Mouse (Mus musculus) G1E (cell line): ENCODE results near the gene Pih1d3. TPM values are rescaled to one million over a fixed set of nuclear protein-coding genes. Genes with fewer than 3 reads are reported as not detected.

Source experiments
- ATAC-seq: 2 replicates; pipeline ENCODE4 v1.8.0; 2016; ENCODE audit warnings: mild to moderate bottlenecking; ENCODE audit not compliant: insufficient number of reproducible peaks, poor library complexity, low FRiP score, severe bottlenecking; ENCODE audit errors: extremely low read depth
- DNase-seq: peaks from one replicate; pipeline ENCODE4 v3.0.0; 2012; ENCODE audit warnings: low spot score
- H3K27me3 ChIP-seq: 2 replicates; pipeline ENCODE4 v1.6.1; 2012; ENCODE audit warnings: mild to moderate bottlenecking, low read length, inconsistent platforms; ENCODE audit not compliant: insufficient read depth
- H3K36me3 ChIP-seq: replicated peaks from 2 replicates; pipeline ENCODE3; 2012; ENCODE audit warnings: mild to moderate bottlenecking, inconsistent platforms
- H3K4me1 ChIP-seq: 2 replicates; pipeline ENCODE4 v1.6.1; 2012; ENCODE audit warnings: low read depth, low read length, inconsistent platforms, mixed read lengths; ENCODE audit not compliant: insufficient read depth
- H3K4me3 ChIP-seq: 2 replicates; pipeline ENCODE4 v1.5.1; 2012; ENCODE audit warnings: low read depth, mild to moderate bottlenecking, inconsistent platforms, low read length, moderate library complexity, mixed read lengths
- H3K9me3 ChIP-seq: replicated peaks from 2 replicates; pipeline ENCODE4 v1.6.1; 2012; ENCODE audit warnings: inconsistent platforms
- CTCF ChIP-seq: IDR thresholded peaks from 2 replicates; pipeline ENCODE4 v1.5.1; 2012; ENCODE audit warnings: low read depth, low read length, inconsistent platforms, mixed read lengths
- GATA1 ChIP-seq: IDR thresholded peaks from 2 replicates; pipeline ENCODE4 v1.6.1; 2012; ENCODE audit warnings: borderline replicate concordance, low read length, inconsistent platforms, mixed read lengths
- GATA2 ChIP-seq: IDR thresholded peaks from 2 replicates; pipeline ENCODE4 v1.6.1; 2012; ENCODE audit warnings: low read depth, low read length, inconsistent platforms, borderline replicate concordance
- POLR2AphosphoS5 ChIP-seq: IDR thresholded peaks from 2 replicates; pipeline ENCODE4 v1.6.1; 2012; ENCODE audit warnings: low read depth, low read length, inconsistent platforms; ENCODE audit not compliant: insufficient replicate concordance
- TAL1 ChIP-seq: conservative IDR thresholded peaks from 2 replicates; pipeline ENCODE4 v1.6.1; 2012; ENCODE audit warnings: low read depth, low read length, inconsistent platforms, mixed read lengths
- polyA plus RNA-seq: library from polyadenylated mRNA; stranded (reverse); fragments of >175 nt; gene quantifications from 2 replicates; pipeline ENCODE4 v1.2.3, GENCODE M21; 2012
- total RNA-seq, 2 experiments: library from RNA; stranded (forward) in 1 of 2; stranded (reverse) in 1 of 2; fragments of 200-1000 nt in 1 of 2; fragments of >200 nt in 1 of 2; fragmentation: Nextera tagmentation in 1 of 2; gene quantifications; 2 replicates each; pipeline ENCODE4 v1.2.3; 2014 to 2017

Pih1d3 gene
- total RNA-seq (2014; fragmentation: Nextera tagmentation) (not detected in 2 replicates), total RNA-seq (2017) (0.22 TPM in 1 of 2 replicates, not detected in the other), polyA plus RNA-seq (not detected in 2 replicates)

DNA sequence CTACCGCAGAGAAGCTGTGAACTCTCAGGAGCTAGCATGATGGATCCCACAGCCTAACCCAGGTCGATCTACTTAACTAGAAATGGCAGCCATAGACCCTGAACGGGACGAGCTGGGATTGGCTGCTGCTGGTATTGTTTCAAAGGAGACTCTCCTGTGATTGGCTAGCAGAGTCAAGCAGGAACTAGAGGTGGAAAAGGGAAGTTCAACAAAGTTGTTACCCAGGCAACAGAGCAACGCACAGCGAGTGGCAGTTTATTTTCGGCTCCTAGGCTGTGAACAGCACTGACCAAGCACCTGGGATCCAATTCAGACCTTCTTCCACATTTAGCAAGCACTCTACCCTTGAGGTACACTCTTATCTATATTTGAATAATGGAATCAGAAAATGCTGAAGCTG is at the start of gene Pih1d3, which contains the start of gene 4931428L18Rik:
Gene Pih1d3, plus strand, starts transcription at position 275 of the 400 bp plus-strand sequence.
Gene 4931428L18Rik, minus strand, starts transcription at position 121 of the 400 bp plus-strand sequence.
- no peaks in the 10 kb centered on the region for H3K27me3 ChIP-seq
- TF ChIP-seq TAL1 = no peak
- TF ChIP-seq GATA2 = no peak
- TF ChIP-seq POLR2AphosphoS5 = no peak
- TF ChIP-seq CTCF = no peak
- no peak for TF ChIP-seq GATA1
- no peak for DNase-seq
- H3K4me1 ChIP-seq = no peaks in the 10 kb centered on the region
- no peaks in the 10 kb centered on the region for H3K36me3 ChIP-seq
- H3K4me3 ChIP-seq = no peak within 1 kb of the TSS
- H3K9me3 ChIP-seq = no peaks in the 10 kb centered on the region
- no peak for ATAC-seq

DNA sequence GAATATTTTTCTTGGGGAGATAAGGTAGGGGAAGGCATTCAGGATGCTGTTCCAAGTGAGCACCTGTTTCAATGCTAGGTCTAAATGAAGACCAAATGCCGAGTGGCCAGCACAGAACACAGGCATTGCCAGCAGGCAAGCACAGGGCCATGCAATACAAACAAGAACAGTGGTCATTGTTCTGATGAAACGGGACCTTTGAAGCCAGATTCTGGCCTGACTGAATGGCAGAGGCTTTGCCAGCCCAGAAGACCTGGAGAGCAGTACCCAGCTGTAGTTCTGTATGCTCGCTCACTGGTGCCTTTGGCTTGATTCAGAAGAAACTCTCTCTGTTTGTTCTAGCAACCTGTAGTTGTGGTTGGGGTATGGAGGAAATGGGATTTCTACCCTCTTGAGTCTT is 47.2 kb upstream of the Pih1d3 start:
- no peak for TF ChIP-seq CTCF
- TF ChIP-seq POLR2AphosphoS5 = no peak
- no peak for TF ChIP-seq GATA2
- TF ChIP-seq TAL1 = no peak
- TF ChIP-seq GATA1 = no peak

DNA sequence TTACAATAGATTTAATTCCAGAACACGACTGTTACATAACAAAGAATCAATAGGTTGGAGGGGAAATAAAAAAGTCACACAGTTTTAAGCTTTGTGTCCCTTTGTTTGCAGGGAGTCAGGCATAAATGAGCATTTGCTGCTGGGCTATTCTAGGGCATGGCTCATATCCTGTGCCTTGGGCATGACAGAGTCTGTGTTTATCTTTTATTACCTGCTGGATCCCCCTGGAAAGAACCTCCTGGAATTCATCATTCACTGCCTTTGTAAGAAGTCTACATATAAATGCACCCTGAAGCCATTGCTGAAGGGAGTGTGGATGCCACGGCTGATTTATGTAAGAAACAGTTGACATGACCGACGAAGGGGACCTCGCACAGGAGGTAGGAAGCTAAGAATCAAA is 46.5 kb upstream of the Pih1d3 start, which contains the start of gene Lgsn:
Gene Lgsn, plus strand, starts transcription at position 301 of the 400 bp plus-strand sequence.
- H3K4me3 ChIP-seq = no peak within 1 kb of the TSS
- H3K9me3 ChIP-seq = no peaks in the 10 kb centered on the region
- H3K4me1 ChIP-seq = no peaks in the 10 kb centered on the region
- H3K36me3 ChIP-seq = no peaks in the 10 kb centered on the region
- no peaks in the 10 kb centered on the region for H3K27me3 ChIP-seq
- DNase-seq (no peak), ATAC-seq (no peak)
- TF ChIP-seq POLR2AphosphoS5 = no peak
- TF ChIP-seq GATA2 = no peak
- TF ChIP-seq GATA1 = no peak

More for the DNA sequence above, 47.2 kb upstream of the Pih1d3 start:
- H3K36me3 ChIP-seq = no peaks in the 10 kb centered on the region
- H3K4me1 ChIP-seq = no peaks in the 10 kb centered on the region
- H3K4me3 ChIP-seq = no peak overlapping the region
- DNase-seq (no peak), ATAC-seq (no peak)
- no peaks in the 10 kb centered on the region for H3K9me3 ChIP-seq
- no peaks in the 10 kb centered on the region for H3K27me3 ChIP-seq

DNA sequence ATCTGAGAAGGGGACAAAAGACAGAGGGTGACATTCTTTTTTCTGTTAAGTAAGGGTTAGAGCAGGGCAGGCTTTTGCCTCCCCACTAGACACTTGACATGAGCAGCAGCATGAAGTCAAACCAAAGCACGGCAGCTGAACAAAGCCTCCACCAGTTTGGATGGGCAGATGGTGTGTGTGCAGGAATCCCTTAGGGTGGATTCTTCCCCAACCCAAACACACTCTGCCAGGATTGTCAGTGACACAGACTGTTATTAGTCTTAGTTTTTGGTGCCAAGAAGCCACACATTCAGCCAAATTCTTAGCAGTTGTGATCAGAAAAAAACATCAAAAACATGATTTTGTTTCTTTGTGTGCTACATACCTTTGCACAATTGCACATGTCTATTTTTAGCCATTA is 44.4 kb upstream of the Pih1d3 start:
- Histone ChIP-seq H3K9me3 (no peaks in the 10 kb centered on the region), H3K4me3 (no peak overlapping the region), H3K36me3 (no peaks in the 10 kb centered on the region), H3K4me1 (no peaks in the 10 kb centered on the region), H3K27me3 (no peaks in the 10 kb centered on the region)
- TF ChIP-seq GATA2 = no peak
- no peak for TF ChIP-seq POLR2AphosphoS5
- no peak for TF ChIP-seq GATA1
- no peak for TF ChIP-seq TAL1
- TF ChIP-seq CTCF = no peak
- ATAC-seq = no peak
- DNase-seq = no peak

DNA sequence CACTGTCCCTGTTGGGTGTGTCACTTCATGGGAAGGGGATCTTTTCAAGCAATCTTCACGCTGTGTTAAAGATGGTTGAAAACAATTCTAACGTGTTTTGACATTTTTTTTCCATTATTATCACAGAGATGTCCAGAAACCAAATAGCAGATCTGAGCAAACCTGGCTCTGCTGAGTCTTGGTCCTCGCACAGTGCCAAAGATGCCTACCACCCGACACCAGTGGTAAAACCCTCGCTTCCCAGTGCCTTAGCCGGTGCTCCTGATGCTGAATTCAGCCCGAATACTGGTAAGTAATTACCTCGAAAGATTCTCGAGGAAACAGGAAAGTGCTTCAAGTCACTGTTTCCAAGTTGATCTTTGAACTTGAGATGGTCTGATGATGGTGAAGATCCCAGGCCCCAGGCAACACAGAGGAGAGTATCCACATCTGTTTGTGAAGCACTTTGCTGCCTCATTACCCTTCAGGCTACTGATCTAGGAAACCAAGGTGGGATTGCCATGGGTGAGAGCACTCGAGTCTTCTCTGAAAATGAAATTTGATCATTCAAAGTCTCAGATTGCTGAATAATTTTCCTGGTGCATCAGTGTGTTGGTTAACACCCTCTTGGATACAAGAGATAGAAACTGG is 32.3 kb upstream of the Pih1d3 start:
- no peaks in the 10 kb centered on the region for H3K36me3 ChIP-seq
- TF ChIP-seq CTCF = no peak
- TF ChIP-seq POLR2AphosphoS5 = no peak
- no peak for TF ChIP-seq TAL1
- TF ChIP-seq GATA2 = no peak
- no peak for TF ChIP-seq GATA1
- H3K9me3 ChIP-seq = no peaks in the 10 kb centered on the region
- no peak overlapping the region for H3K4me3 ChIP-seq
- no peak for DNase-seq
- no peaks in the 10 kb centered on the region for H3K27me3 ChIP-seq
- H3K4me1 ChIP-seq = no peaks in the 10 kb centered on the region
- ATAC-seq = no peak

DNA sequence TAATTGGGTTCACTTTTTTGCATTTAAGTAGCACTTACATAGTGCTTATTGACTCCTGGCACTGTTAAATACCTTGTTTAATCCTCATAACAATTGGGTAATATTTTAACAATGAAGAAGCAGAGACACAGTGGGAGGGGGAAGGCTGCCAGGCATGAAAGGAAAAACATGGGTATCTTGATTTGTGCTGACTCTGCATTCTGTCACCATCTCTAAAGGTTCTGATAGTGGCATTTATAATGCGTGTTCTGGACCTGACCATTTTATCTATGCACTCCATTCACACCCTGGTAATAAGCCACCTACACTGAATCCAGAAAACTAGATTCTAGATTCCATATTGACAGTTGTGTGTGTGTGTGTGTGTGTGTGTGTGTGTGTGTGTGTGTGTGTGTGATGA is 27.0 kb upstream of the Pih1d3 start:
- H3K27me3 ChIP-seq = no peaks in the 10 kb centered on the region
- no peaks in the 10 kb centered on the region for H3K4me1 ChIP-seq
- H3K36me3 ChIP-seq = no peaks in the 10 kb centered on the region
- DNase-seq = no peak
- H3K9me3 ChIP-seq = no peaks in the 10 kb centered on the region
- no peak overlapping the region for H3K4me3 ChIP-seq
- ATAC-seq = no peak
- no peak for TF ChIP-seq POLR2AphosphoS5
- TF ChIP-seq TAL1 = no peak
- TF ChIP-seq GATA1 = no peak
- no peak for TF ChIP-seq CTCF
- no peak for TF ChIP-seq GATA2

DNA sequence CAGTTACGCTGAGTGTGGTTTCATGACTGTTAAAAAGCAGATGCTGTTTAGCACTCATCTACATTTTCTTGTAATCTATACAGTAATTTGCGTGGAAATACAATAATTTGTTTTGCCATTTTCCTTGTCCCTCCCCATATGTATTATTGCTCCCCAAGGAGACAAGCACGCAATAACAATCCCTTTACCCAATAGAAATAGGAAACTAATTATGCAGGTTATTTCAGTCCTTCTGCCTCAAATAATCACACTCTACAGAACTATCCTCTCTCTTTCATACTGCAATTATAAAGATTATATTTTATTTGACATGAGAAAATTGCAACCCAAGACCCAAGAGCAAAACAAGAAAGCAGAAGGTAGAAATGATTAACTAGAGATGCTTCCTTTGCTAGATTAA is 25.7 kb upstream of the Pih1d3 start:
- no peak for DNase-seq
- no peaks in the 10 kb centered on the region for H3K4me1 ChIP-seq
- H3K9me3 ChIP-seq = no peaks in the 10 kb centered on the region
- H3K36me3 ChIP-seq = no peaks in the 10 kb centered on the region
- TF ChIP-seq CTCF = no peak
- TF ChIP-seq GATA2 = no peak
- no peak for TF ChIP-seq POLR2AphosphoS5
- TF ChIP-seq GATA1 = no peak
- no peak for TF ChIP-seq TAL1
- ATAC-seq = no peak
- H3K4me3 ChIP-seq = no peak overlapping the region
- H3K27me3 ChIP-seq = no peaks in the 10 kb centered on the region
